Mouse (Mus musculus): Measurements from ENCODE around the gene B130006D01Rik.

Gene B130006D01Rik

GRCm38 (mm10) chr11:95770720-95771364, 47.5 kb downstream of the B130006D01Rik start:
- no peak for DNase-seq (ENCODE audit: low spot score in 2 of 2)

- DNase-seq (ENCODE audit: low spot score in 2 of 2): no peak
Measured at GRCm38 (mm10) chr11:95771665-95772064, 48.3 kb downstream of the B130006D01Rik start.

- DNase-seq (ENCODE audit: low spot score in 2 of 2): no peak
Measured at GRCm38 (mm10) chr11:95773264-95773663, 49.9 kb downstream of the B130006D01Rik start.

Data from cerebellum, postnatal 4 days (tissue).